Mouse (Mus musculus) G1E (cell line): ENCODE results near the gene Pum3. TPM values are rescaled to one million over a fixed set of nuclear protein-coding genes. Genes with fewer than 3 reads are reported as not detected.
"Not testable (repeated sequence)": the region's sequence is repeated elsewhere in the genome, so short reads cannot be mapped to it uniquely, and the experiment has no call there.

Experiments used
- ATAC-seq: 2 replicates; pipeline ENCODE4 v1.8.0; 2016; ENCODE audit warnings: mild to moderate bottlenecking; ENCODE audit not compliant: insufficient number of reproducible peaks, poor library complexity, low FRiP score, severe bottlenecking; ENCODE audit errors: extremely low read depth
- DNase-seq: peaks from one replicate; pipeline ENCODE4 v3.0.0; 2012; ENCODE audit warnings: low spot score
- H3K27me3 ChIP-seq: 2 replicates; pipeline ENCODE4 v1.6.1; 2012; ENCODE audit warnings: mild to moderate bottlenecking, low read length, inconsistent platforms; ENCODE audit not compliant: insufficient read depth
- H3K36me3 ChIP-seq: replicated peaks from 2 replicates; pipeline ENCODE3; 2012; ENCODE audit warnings: mild to moderate bottlenecking, inconsistent platforms
- H3K4me1 ChIP-seq: 2 replicates; pipeline ENCODE4 v1.6.1; 2012; ENCODE audit warnings: low read depth, low read length, inconsistent platforms, mixed read lengths; ENCODE audit not compliant: insufficient read depth
- H3K4me3 ChIP-seq: 2 replicates; pipeline ENCODE4 v1.5.1; 2012; ENCODE audit warnings: low read depth, mild to moderate bottlenecking, inconsistent platforms, low read length, moderate library complexity, mixed read lengths
- H3K9me3 ChIP-seq: replicated peaks from 2 replicates; pipeline ENCODE4 v1.6.1; 2012; ENCODE audit warnings: inconsistent platforms
- CTCF ChIP-seq: IDR thresholded peaks from 2 replicates; pipeline ENCODE4 v1.5.1; 2012; ENCODE audit warnings: low read depth, low read length, inconsistent platforms, mixed read lengths
- GATA1 ChIP-seq: IDR thresholded peaks from 2 replicates; pipeline ENCODE4 v1.6.1; 2012; ENCODE audit warnings: borderline replicate concordance, low read length, inconsistent platforms, mixed read lengths
- GATA2 ChIP-seq: IDR thresholded peaks from 2 replicates; pipeline ENCODE4 v1.6.1; 2012; ENCODE audit warnings: low read depth, low read length, inconsistent platforms, borderline replicate concordance
- POLR2AphosphoS5 ChIP-seq: IDR thresholded peaks from 2 replicates; pipeline ENCODE4 v1.6.1; 2012; ENCODE audit warnings: low read depth, low read length, inconsistent platforms; ENCODE audit not compliant: insufficient replicate concordance
- TAL1 ChIP-seq: conservative IDR thresholded peaks from 2 replicates; pipeline ENCODE4 v1.6.1; 2012; ENCODE audit warnings: low read depth, low read length, inconsistent platforms, mixed read lengths
- polyA plus RNA-seq: library from polyadenylated mRNA; stranded (reverse); fragments of >175 nt; gene quantifications from 2 replicates; pipeline ENCODE4 v1.2.3, GENCODE M21; 2012
- total RNA-seq, 2 experiments: library from RNA; stranded (forward) in 1 of 2; stranded (reverse) in 1 of 2; fragments of 200-1000 nt in 1 of 2; fragments of >200 nt in 1 of 2; fragmentation: Nextera tagmentation in 1 of 2; gene quantifications; 2 replicates each; pipeline ENCODE4 v1.2.3; 2014 to 2017

The Pum3 gene
- total and polyA plus RNA-seq, 3 experiments: 52.4 to 221 (median 122) TPM

GRCm38 (mm10) chr19:27395936-27396335, 33.7 kb downstream of the Pum3 start:
- no peak for TF ChIP-seq GATA1
- TF ChIP-seq POLR2AphosphoS5: no peak
- no peak for TF ChIP-seq CTCF
- no peak for TF ChIP-seq TAL1
- no peak for TF ChIP-seq GATA2
- DNase-seq (no peak), ATAC-seq (no peak)
- H3K4me3 ChIP-seq: no peak overlapping the region
- no peaks in the 10 kb centered on the region for H3K27me3 ChIP-seq
- no peaks in the 10 kb centered on the region for H3K9me3 ChIP-seq
- peaks cover 4% of the 10 kb centered on the region; the same call in 1 of the 2 replicates for H3K4me1 ChIP-seq
- peaks cover 100% of the 10 kb centered on the region for H3K36me3 ChIP-seq

- H3K9me3 ChIP-seq: no peaks in the 10 kb centered on the region
- no peak overlapping the region for H3K4me3 ChIP-seq
- no peak for DNase-seq
- H3K27me3 ChIP-seq: no peaks in the 10 kb centered on the region
- peaks cover 100% of the 10 kb centered on the region for H3K36me3 ChIP-seq
- no peak for ATAC-seq
- TF ChIP-seq POLR2AphosphoS5: no peak
- TF ChIP-seq CTCF: no peak
- no peak for TF ChIP-seq GATA2
- no peak for TF ChIP-seq GATA1
- no peak for TF ChIP-seq TAL1
- peaks cover 4% of the 10 kb centered on the region; the same call in 1 of the 2 replicates for H3K4me1 ChIP-seq
Observed at GRCm38 (mm10) chr19:27395481-27395880, 34.1 kb downstream of the Pum3 start.

- Histone ChIP-seq H3K9me3 (no peaks in the 10 kb centered on the region), H3K4me1 (peaks cover 4% of the 10 kb centered on the region; the same call in 1 of the 2 replicates), H3K27me3 (no peaks in the 10 kb centered on the region), H3K4me3 (no peak overlapping the region), H3K36me3 (peaks cover 100% of the 10 kb centered on the region)
- DNase-seq (no peak), ATAC-seq (no peak)
- no peak for TF ChIP-seq GATA1
- TF ChIP-seq CTCF: no peak
- no peak for TF ChIP-seq GATA2
- no peak for TF ChIP-seq TAL1
- TF ChIP-seq POLR2AphosphoS5: no peak
Observed at GRCm38 (mm10) chr19:27394341-27394990, 35.2 kb downstream of the Pum3 start.

GRCm38 (mm10) chr19:27392431-27392830, 37.2 kb downstream of the Pum3 start:
- H3K9me3 ChIP-seq: no peaks in the 10 kb centered on the region
- no peaks in the 10 kb centered on the region for H3K27me3 ChIP-seq
- DNase-seq: no peak
- H3K4me3 ChIP-seq: no peak overlapping the region
- H3K36me3 ChIP-seq: peaks cover 92% of the 10 kb centered on the region
- ATAC-seq: no peak
- no peak for TF ChIP-seq POLR2AphosphoS5
- TF ChIP-seq GATA1: no peak
- no peak for TF ChIP-seq CTCF
- no peak for TF ChIP-seq GATA2
- no peak for TF ChIP-seq TAL1
- H3K4me1 ChIP-seq: no peaks in the 10 kb centered on the region

- TF ChIP-seq CTCF (no peak), GATA1 (no peak), TAL1 (no peak), GATA2 (no peak), POLR2AphosphoS5 (no peak)
- Histone ChIP-seq H3K9me3 (no peaks in the 10 kb centered on the region), H3K36me3 (peaks cover 92% of the 10 kb centered on the region), H3K4me3 (no peak overlapping the region), H3K27me3 (no peaks in the 10 kb centered on the region), H3K4me1 (no peaks in the 10 kb centered on the region)
- ATAC-seq (no peak), DNase-seq (no peak)
Observed at GRCm38 (mm10) chr19:27391344-27391743, 38.3 kb downstream of the Pum3 start.

- not testable (repeated sequence) for H3K27me3 ChIP-seq
- H3K36me3 ChIP-seq: peaks cover 92% of the 10 kb centered on the region
Observed at GRCm38 (mm10) chr19:27389566-27389965, 40.1 kb downstream of the Pum3 start.

GRCm38 (mm10) chr19:27385304-27385703, 44.3 kb downstream of the Pum3 start:
- Histone ChIP-seq H3K36me3 (peaks cover 53% of the 10 kb centered on the region), H3K4me3 (no peak overlapping the region), H3K27me3 (no peaks in the 10 kb centered on the region), H3K4me1 (no peaks in the 10 kb centered on the region), H3K9me3 (no peaks in the 10 kb centered on the region)
- ATAC-seq (no peak), DNase-seq (no peak)
- no peak for TF ChIP-seq GATA2

More at GRCm38 (mm10) chr19:27389566-27389965, 40.1 kb downstream of the Pum3 start:
- H3K4me3 ChIP-seq, H3K9me3 ChIP-seq, ATAC-seq, H3K4me1 ChIP-seq, DNase-seq: not testable (repeated sequence)
